Comparison of ENCODE assay signal across 8 mouse cellular contexts in the genomic region with DNA sequence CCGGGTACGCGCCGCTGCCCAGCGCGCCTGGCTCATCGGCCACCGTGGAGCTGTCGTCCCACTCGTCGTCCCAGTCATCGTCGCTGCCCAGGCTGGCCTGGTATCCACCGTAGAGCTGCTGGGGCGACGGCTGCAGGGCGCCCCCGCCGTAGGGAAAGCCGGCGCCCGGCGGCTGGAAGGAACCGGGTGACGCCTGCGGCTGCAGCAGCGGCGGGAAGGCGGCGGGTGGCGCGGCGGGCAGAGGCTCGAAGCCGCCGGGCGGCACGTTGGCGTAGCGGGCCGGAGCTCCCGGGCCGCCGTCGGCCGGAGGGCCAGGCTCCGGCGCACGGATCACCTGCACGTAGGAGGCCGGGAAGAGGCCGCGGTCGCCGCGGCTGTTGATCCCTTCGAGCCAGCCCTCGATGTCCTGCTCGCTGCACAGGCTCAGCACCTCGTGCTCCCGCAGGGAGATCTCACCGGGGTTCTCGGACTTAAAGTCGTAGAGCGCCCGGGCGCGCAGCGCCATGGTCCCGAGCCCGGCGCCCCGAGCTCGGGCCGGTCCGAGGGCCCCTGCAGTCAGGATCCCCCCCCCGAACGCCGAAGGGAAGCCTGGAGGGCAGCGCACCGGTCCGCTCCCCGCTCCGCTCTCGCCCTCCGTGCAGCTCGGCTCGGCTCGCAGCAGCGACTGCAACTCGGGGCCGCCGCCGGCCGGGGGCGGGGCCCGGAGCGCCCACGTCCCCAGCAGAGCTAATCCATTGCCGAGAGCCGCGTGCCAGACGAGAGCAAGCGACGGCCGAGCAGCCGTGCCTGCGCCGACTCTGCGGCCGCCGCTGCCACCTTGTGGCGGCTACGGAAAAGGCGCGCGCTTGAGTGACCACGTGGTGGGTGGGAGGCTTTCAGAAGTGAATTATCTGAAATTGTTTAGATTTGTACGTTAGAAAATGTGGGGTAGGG. TPM values are rescaled to one million over a fixed set of nuclear protein-coding genes. Genes with fewer than 3 reads are reported as not detected.
DNase-seq lines count a peak whose midpoint lies in the region; ATAC-seq and TF ChIP-seq lines count a peak whose summit lies in the region.

A gene (minus strand): TSS at position 674 of the 933 bp plus-strand sequence.

- peak within 1 kb of the TSS; percentile 89 for H3K9ac ChIP-seq in hindbrain, postnatal 0 days (replicated peaks; ENCODE audit: low read length)

- H3K27ac ChIP-seq in cortical plate, adult 2 months (ENCODE audit: insufficient read depth, low read length), result peak within 1 kb of the TSS; percentile 95
- H3K27ac ChIP-seq in hindbrain, postnatal 0 days, result peak within 1 kb of the TSS; percentile 96
- peak within 1 kb of the TSS; percentile 96 for H3K27ac ChIP-seq in left cerebral cortex, adult 2 months
- peak within 1 kb of the TSS; percentile 78 for H3K27ac ChIP-seq in macrophage

- no peaks in the 10 kb centered on the region for H3K27me3 ChIP-seq in hindbrain, postnatal 0 days (ENCODE audit: insufficient read depth, low read length)

- peaks cover 45% of the 10 kb centered on the region for H3K79me2 ChIP-seq in macrophage (ENCODE audit: inconsistent target)

- TF ChIP-seq POLR2A in cortical plate, adult 2 months (IDR thresholded peaks at IDR 0.05; ENCODE audit: extremely low read depth, insufficient read depth, low read length), result peak; percentile 76

- WGBS in hindbrain, postnatal 0 days, result under 1% methylated on average over 101 of the region's 119 CpGs
- under 1% methylated on average over 107 of the region's 119 CpGs for WGBS in macrophage (ENCODE audit: missing documents)

- no peaks in the 10 kb centered on the region; the same call in 1 of the 2 replicates for H3K4me1 ChIP-seq in cortical plate, adult 2 months (ENCODE audit: control insufficient read depth, insufficient read depth, low read length)
- peaks cover 27% of the 10 kb centered on the region for H3K4me1 ChIP-seq in hindbrain, postnatal 0 days (ENCODE audit: insufficient read depth, low read length)

- intact Hi-C loops in left cerebral cortex, adult 2 months (cut with DNase I), result loop anchor here (1.0 to 5.0 kb wide), 7 partner anchors 103 to 571 kb away; a partner anchor contains a TSS

- H3K9me3 ChIP-seq in hindbrain, postnatal 0 days (ENCODE audit: low read length), result no peaks in the 10 kb centered on the region

- no peaks in the 10 kb centered on the region for H3K36me3 ChIP-seq in hindbrain, postnatal 0 days (ENCODE audit: insufficient read depth, low read length)
- H3K36me3 ChIP-seq in macrophage (ENCODE audit: inconsistent target), result no peaks in the 10 kb centered on the region

- peak; percentile 94 for ATAC-seq in hindbrain, postnatal 0 days

- TF ChIP-seq CTCF in cortical plate, adult 2 months (IDR thresholded peaks at IDR 0.05; ENCODE audit: extremely low read depth, insufficient read depth, low read length), result peak; percentile 76
- peak; percentile 90 for TF ChIP-seq CTCF in hindbrain, postnatal 0 days (IDR thresholded peaks at IDR 0.05; ENCODE audit: low read depth)
- peak; percentile 99 for TF ChIP-seq CTCF in left cerebral cortex, adult 2 months (IDR thresholded peaks at IDR 0.05)

- DNase-seq in adipocyte (ENCODE audit: low spot score), result peak; percentile 92
- DNase-seq in gastrocnemius, adult 8-10 months (ENCODE audit: low spot score in 2 of 2), result peak; percentile 79 to 87
- peak; percentile 98 for DNase-seq in hindbrain, postnatal 0 days (ENCODE audit: low spot score)
- DNase-seq in left cerebral cortex, adult 2 months (ENCODE audit: extremely low spot score in 1 of 2, low spot score in 2 of 2), result peak; percentile 93 to 94
- DNase-seq in retina, postnatal 7 days (ENCODE audit: low read depth, low spot score), result peak; percentile 85
- peak; percentile 83 to 86 for DNase-seq in urinary bladder, adult 18-20 months (ENCODE audit: low spot score in 2 of 2)

- H3K4me3 ChIP-seq in cortical plate, adult 2 months (ENCODE audit: insufficient read depth, low read length), result peak within 1 kb of the TSS; percentile 59
- H3K4me3 ChIP-seq in hindbrain, postnatal 0 days (ENCODE audit: low read length), result peak within 1 kb of the TSS; percentile 86
- H3K4me3 ChIP-seq in left cerebral cortex, adult 2 months, result peak within 1 kb of the TSS; percentile 82
- peak within 1 kb of the TSS; percentile 67 for H3K4me3 ChIP-seq in macrophage (ENCODE audit: inconsistent target)

- H3K4me2 ChIP-seq in hindbrain, postnatal 0 days (ENCODE audit: low read depth, low read length), result peak within 1 kb of the TSS; percentile 89

RNA-seq across cellular contexts. Expression of the gene that starts here (rescaled TPM):
- polyA plus RNA-seq in cortical plate, adult 2 months (2012; rRNA removed), result 12.8 and 13.8 TPM in 2 replicates
- 10 to 100 TPM in 1 of 4 experiments, 1 to 10 TPM in 3; 7.6 to 10.2 (median 8.0) TPM for total RNA-seq in gastrocnemius, adult 8-10 months (2022)
- total RNA-seq in hindbrain, postnatal 0 days (2014; rRNA removed), result 38.2 and 44.4 TPM in 2 replicates
- 11.1 and 11.5 TPM in 2 replicates for polyA plus RNA-seq in hindbrain, postnatal 0 days (2015; fragmentation: Nextera tagmentation; extraction: Ambion mirVana)
- total RNA-seq in left cerebral cortex, adult 2 months (2021), result 10 to 100 TPM; 22.6 to 22.8 TPM
- 100 to 1,000 TPM in 15 of 26 experiments, 10 to 100 TPM in 11; 32.0 to 306 (median 123) TPM for total RNA-seq in macrophage (2018; cell fraction: chromatin; rRNA removed)
- 100 to 1,000 TPM in 8 of 26 experiments, 10 to 100 TPM in 18; 29.3 to 200 (median 49.8) TPM for total RNA-seq in macrophage (2018; cell fraction: cytosol; rRNA removed)
- total RNA-seq in macrophage (2018; cell fraction: nucleus; rRNA removed), result 100 to 1,000 TPM in 19 of 26 experiments, 10 to 100 TPM in 7; 49.0 to 321 (median 163) TPM
- 25.5 to 41.4 TPM (median 28.7 TPM) in 3 replicates for polyA plus RNA-seq in macrophage (2018)

Comparison
In these comparisons a context has a peak if more than half of its experiments do, and no peak if none do; other contexts are left out.
1. Peak in every context shown above with its lines: DNase-seq, ATAC-seq, H3K4me3 ChIP-seq and H3K27ac ChIP-seq.